Mouse (Mus musculus) liver, adult 2 months (tissue): Measurements from ENCODE around the gene Bcl2a1d.
"Not testable (repeated sequence)": the region's sequence is repeated elsewhere in the genome, so short reads cannot be mapped to it uniquely, and the experiment has no call there.

Experiments
- CTCF ChIP-seq: fragments of 200-500 bp; IDR thresholded peaks from 2 replicates; pipeline ENCODE4 v1.5.1; 2011; ENCODE audit warnings: low read depth, low read length, control low read depth
- POLR2A ChIP-seq: fragments of 200-500 bp; IDR thresholded peaks from 2 replicates; pipeline ENCODE4 v1.6.1; 2011; ENCODE audit warnings: low read length, control low read depth; ENCODE audit not compliant: insufficient read depth; ENCODE audit errors: extremely low read depth

GRCm38 (mm10) chr9:88698746-88699145 is 33.0 kb downstream of the Bcl2a1d start:
- not testable (repeated sequence) for TF ChIP-seq CTCF, POLR2A
